Mouse (Mus musculus) spleen, adult 2 months (tissue): Measurements from ENCODE around the gene 1700102P08Rik.

Experiments
- CTCF ChIP-seq: fragments of 200-500 bp; IDR thresholded peaks from 2 replicates; pipeline ENCODE4 v1.5.1; 2011; ENCODE audit warnings: mild to moderate bottlenecking, inconsistent platforms; ENCODE audit not compliant: insufficient read depth, insufficient read length, insufficient replicate concordance; ENCODE audit errors: extremely low read depth
- POLR2A ChIP-seq: fragments of 200-500 bp; IDR thresholded peaks from 2 replicates; pipeline ENCODE4 v1.6.1; 2011; ENCODE audit warnings: low read depth, low read length, inconsistent platforms

- TF ChIP-seq CTCF = no peak
- no peak for TF ChIP-seq POLR2A
Observed at GRCm38 (mm10) chr9:108395427-108395826, 2.8 kb downstream of the 1700102P08Rik start.
